Mouse (Mus musculus): ENCODE data around the gene Lims1. TPM values are rescaled to one million over a fixed set of nuclear protein-coding genes. Genes with fewer than 3 reads are reported as not detected.

Lims1 gene
- polyA plus RNA-seq, 1 experiment from 2014 or later, result 107 TPM

DNA sequence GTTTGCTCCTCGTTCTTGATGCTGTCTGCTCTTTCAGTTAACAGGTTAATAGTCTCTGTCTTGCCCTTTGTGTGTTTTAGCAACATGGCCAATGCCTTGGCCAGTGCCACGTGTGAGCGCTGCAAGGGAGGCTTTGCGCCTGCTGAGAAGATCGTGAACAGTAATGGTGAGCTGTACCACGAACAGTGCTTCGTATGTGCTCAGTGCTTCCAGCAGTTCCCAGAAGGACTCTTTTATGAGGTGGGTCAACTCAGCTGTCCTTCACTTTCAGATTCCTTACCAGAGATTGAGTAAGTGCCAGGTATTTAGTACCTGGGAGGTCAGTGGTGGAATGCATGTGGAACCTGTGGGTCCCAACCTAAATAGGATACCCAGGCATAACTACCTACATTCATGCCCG, 75.7 kb downstream of the Lims1 start:
- Histone ChIP-seq H3K9ac (replicated peaks) (no peak overlapping the region), H3K4me2 (no peak overlapping the region), H3K36me3 (peaks cover 30% of the 10 kb centered on the region), H3K27me3 (no peaks in the 10 kb centered on the region), H3K9me3 (no peaks in the 10 kb centered on the region), H3K27ac (no peak overlapping the region), H3K4me1 (replicated peaks) (no peaks in the 10 kb centered on the region), H3K4me3 (replicated peaks) (no peak overlapping the region)
- no peak for ATAC-seq (ENCODE audit: insufficient number of reproducible peaks, insufficient read depth, low FRiP score, low TSS enrichment, low read depth)
- 89% methylated on average over 8 of the region's 8 CpGs for WGBS

DNA sequence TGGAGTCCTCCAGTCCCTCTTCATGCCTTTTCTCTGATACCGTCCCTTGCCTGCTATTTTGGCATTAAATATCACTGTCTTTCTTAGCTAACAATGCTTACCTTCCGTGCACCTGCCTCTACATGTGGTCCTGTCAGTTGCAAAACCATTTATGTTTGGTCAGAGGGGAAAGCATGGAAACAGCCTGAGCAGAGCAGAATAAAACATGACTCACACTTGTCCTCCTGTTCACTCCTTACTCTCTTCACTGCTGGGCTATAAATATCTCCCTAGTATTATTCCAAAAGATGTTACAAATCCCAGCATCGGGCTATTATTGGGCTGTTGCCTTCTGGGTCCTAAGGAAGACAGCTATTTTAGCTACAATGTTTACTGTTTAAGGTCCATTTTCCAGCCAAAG, 78.6 kb downstream of the Lims1 start:
- no peak overlapping the region for H3K4me3 ChIP-seq (replicated peaks)
- ATAC-seq (ENCODE audit: insufficient number of reproducible peaks, insufficient read depth, low FRiP score, low TSS enrichment, low read depth), result no peak
- 92% methylated on average over 3 of the region's 3 CpGs for WGBS

DNA sequence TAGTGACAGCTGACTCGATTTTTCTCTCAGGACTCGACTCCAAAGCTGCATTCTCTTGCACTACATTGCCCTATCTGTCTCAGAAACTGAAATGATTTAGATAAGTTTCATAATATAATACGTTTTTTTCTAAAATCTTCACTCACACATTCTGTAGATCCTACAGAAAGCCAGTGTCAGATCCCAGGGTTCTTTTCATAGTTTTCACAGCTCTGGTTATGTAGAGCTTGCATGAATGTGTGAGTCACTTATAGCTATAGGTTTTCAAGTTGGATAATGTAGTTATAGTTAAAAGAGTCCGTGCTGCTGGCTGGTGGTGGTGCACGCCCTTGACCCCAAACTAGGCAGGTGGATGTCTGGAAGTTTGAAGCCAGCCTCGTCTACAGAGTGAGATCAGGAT, 81.4 kb downstream of the Lims1 start:
- no peak overlapping the region for H3K4me3 ChIP-seq (replicated peaks)
- H3K4me1 ChIP-seq (replicated peaks), result no peaks in the 10 kb centered on the region
- H3K36me3 ChIP-seq, result peaks cover 46% of the 10 kb centered on the region
- H3K27ac ChIP-seq, result no peak overlapping the region
- WGBS, result 86% methylated on average over 6 of the region's 6 CpGs
- H3K9me3 ChIP-seq, result no peaks in the 10 kb centered on the region
- ATAC-seq (ENCODE audit: insufficient number of reproducible peaks, insufficient read depth, low FRiP score, low TSS enrichment, low read depth), result no peak
- no peak overlapping the region for H3K4me2 ChIP-seq
- H3K27me3 ChIP-seq, result no peaks in the 10 kb centered on the region
- H3K9ac ChIP-seq (replicated peaks), result no peak overlapping the region

More for the DNA sequence above, 78.6 kb downstream of the Lims1 start:
- H3K9me3 ChIP-seq, result no peaks in the 10 kb centered on the region
- no peak overlapping the region for H3K4me2 ChIP-seq
- H3K36me3 ChIP-seq, result peaks cover 41% of the 10 kb centered on the region
- H3K27ac ChIP-seq, result no peak overlapping the region
- no peak overlapping the region for H3K9ac ChIP-seq (replicated peaks)
- H3K4me1 ChIP-seq (replicated peaks), result no peaks in the 10 kb centered on the region
- H3K27me3 ChIP-seq, result no peaks in the 10 kb centered on the region

DNA sequence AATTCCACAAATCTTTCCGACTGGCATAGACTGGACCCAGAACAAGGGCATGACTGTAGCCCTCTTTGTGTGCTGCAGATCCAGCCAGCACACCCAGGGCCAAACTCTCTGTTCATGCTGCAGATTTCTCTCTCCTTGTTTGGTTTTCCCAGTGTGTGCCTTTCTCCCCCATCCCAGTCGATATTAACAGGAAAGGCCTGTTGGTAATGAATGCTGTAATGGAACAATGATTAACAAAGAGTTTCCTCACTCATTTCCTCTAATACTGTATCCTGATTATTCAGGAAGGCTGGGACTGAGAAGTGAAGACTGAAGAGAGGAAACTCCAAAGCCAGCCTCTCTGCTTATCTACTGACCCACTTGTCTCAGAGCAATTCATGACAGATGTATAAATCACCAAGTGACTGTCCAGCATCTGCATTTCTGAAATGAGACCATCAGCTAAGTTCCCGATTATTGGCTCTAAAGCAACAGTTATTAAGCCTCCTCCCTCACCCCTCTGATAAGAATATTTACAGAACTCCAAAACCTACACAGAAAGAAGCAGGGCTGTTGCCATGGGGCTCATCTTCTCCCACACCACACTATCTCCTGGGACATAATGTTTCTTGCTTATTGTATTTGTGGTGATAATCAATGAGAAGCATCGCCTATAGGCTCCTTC, 82.2 kb downstream of the Lims1 start:
- H3K9ac ChIP-seq (replicated peaks), result no peak overlapping the region
- 88% methylated on average over 4 of the region's 4 CpGs for WGBS
- no peak overlapping the region for H3K4me3 ChIP-seq (replicated peaks)
- no peak overlapping the region for H3K27ac ChIP-seq
- no peaks in the 10 kb centered on the region for H3K27me3 ChIP-seq
- H3K9me3 ChIP-seq, result no peaks in the 10 kb centered on the region
- no peak for ATAC-seq (ENCODE audit: insufficient number of reproducible peaks, insufficient read depth, low FRiP score, low TSS enrichment, low read depth)
- H3K4me2 ChIP-seq, result no peak overlapping the region
- peaks cover 53% of the 10 kb centered on the region for H3K36me3 ChIP-seq
- H3K4me1 ChIP-seq (replicated peaks), result no peaks in the 10 kb centered on the region

DNA sequence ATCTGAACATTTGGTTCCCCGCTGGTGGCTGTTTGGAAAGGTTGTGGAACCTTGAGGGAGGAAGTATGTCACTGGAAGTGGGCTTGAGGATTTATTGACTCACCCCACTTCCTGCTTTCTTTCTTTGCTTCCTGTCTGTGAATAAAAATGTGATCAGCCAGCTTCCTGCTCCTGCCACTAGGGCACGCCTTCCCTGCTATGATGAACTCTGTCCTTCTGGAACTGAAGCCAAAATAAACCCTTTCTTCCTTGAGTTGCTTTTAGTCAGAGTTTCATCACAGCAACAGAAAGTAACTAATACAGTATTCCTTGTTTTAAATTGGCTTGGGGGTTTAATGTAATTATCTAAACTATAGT, 82.7 kb downstream of the Lims1 start:
- no peaks in the 10 kb centered on the region for H3K27me3 ChIP-seq
- H3K4me3 ChIP-seq (replicated peaks), result no peak overlapping the region
- H3K36me3 ChIP-seq, result peaks cover 54% of the 10 kb centered on the region
- H3K4me2 ChIP-seq, result no peak overlapping the region
- no peak overlapping the region for H3K9ac ChIP-seq (replicated peaks)
- H3K4me1 ChIP-seq (replicated peaks), result no peaks in the 10 kb centered on the region
- no peak overlapping the region for H3K27ac ChIP-seq
- no peaks in the 10 kb centered on the region for H3K9me3 ChIP-seq
- 94% methylated on average over 2 of the region's 2 CpGs for WGBS
- ATAC-seq (ENCODE audit: insufficient number of reproducible peaks, insufficient read depth, low FRiP score, low TSS enrichment, low read depth), result no peak

DNA sequence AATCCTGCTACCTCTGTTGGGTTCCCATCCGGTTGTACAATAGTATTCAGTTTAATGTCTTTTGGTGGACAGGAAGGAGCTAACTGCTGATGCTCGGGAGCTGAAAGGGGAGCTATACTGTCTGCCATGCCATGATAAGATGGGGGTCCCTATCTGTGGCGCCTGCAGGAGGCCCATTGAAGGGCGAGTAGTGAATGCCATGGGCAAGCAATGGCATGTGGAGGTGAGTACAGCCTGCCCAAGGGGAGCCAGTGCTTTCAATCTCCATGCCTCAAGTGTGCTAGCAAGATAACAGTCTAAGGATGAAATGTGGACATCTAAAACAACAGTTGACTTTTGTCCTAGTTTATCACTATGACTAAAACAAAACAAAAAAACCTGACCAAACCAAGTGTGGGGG, 89.1 kb downstream of the Lims1 start:
- no peak for ATAC-seq (ENCODE audit: insufficient number of reproducible peaks, insufficient read depth, low FRiP score, low TSS enrichment, low read depth)
- H3K36me3 ChIP-seq, result peaks cover 81% of the 10 kb centered on the region

DNA sequence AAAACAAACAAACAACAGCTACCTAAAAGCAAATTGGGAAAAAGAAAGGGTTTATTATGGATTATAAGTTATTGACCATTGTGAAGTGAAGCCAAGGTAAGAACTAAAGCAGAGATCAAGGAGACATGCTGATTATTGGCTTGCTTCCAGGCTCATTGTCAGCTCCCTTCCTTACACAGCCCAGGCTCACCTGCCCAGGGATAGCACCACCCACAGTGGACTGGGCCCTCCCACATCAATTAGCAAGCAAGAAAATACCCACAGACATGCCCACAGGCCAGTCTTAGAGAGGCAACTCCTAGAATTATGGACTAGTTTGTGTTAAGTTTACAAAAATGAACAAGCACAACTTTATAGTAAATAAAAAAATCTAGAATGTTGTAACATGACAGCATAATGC, 89.6 kb downstream of the Lims1 start:
- Histone ChIP-seq H3K4me3 (replicated peaks) (no peak overlapping the region), H3K27me3 (no peaks in the 10 kb centered on the region), H3K27ac (no peak overlapping the region), H3K9me3 (no peaks in the 10 kb centered on the region), H3K9ac (replicated peaks) (no peak overlapping the region), H3K36me3 (peaks cover 86% of the 10 kb centered on the region), H3K4me2 (no peak overlapping the region), H3K4me1 (replicated peaks) (no peaks in the 10 kb centered on the region)
- no peak for ATAC-seq (ENCODE audit: insufficient number of reproducible peaks, insufficient read depth, low FRiP score, low TSS enrichment, low read depth)

More for the DNA sequence above, 89.1 kb downstream of the Lims1 start:
- no peak overlapping the region for H3K9ac ChIP-seq (replicated peaks)
- WGBS, result 90% methylated on average over 4 of the region's 4 CpGs
- no peaks in the 10 kb centered on the region for H3K9me3 ChIP-seq
- H3K4me3 ChIP-seq (replicated peaks), result no peak overlapping the region
- no peaks in the 10 kb centered on the region for H3K27me3 ChIP-seq
- H3K4me2 ChIP-seq, result no peak overlapping the region
- H3K4me1 ChIP-seq (replicated peaks), result no peaks in the 10 kb centered on the region
- no peak overlapping the region for H3K27ac ChIP-seq

DNA sequence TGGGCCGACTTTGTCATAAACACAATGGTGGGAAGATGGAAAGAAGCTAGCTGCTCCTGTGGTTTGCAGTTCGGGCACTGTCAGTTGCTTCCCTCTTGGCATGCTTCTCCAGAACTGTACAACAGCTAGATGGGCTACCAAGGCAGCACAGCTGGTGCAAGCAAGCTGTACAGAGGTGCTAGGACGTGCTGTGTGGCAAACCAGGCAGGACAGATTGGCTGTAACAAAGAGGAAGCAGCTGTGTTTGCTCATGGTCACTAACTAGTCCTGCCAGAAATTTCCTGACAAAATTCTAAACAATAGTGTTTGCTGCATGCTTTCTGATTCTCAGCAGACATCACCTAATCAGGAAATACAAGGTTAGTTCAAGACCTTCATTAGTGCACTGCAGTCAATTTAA, 93.4 kb downstream of the Lims1 start:
- H3K27ac ChIP-seq, result no peak overlapping the region
- no peak overlapping the region for H3K9ac ChIP-seq (replicated peaks)
- WGBS, result 86% methylated on average over 3 of the region's 3 CpGs
- no peaks in the 10 kb centered on the region for H3K9me3 ChIP-seq
- H3K4me2 ChIP-seq, result no peak overlapping the region
- H3K4me1 ChIP-seq (replicated peaks), result no peaks in the 10 kb centered on the region
- no peak for ATAC-seq (ENCODE audit: insufficient number of reproducible peaks, insufficient read depth, low FRiP score, low TSS enrichment, low read depth)
- H3K4me3 ChIP-seq (replicated peaks), result no peak overlapping the region
- H3K27me3 ChIP-seq, result no peaks in the 10 kb centered on the region
- peaks cover 72% of the 10 kb centered on the region for H3K36me3 ChIP-seq

DNA sequence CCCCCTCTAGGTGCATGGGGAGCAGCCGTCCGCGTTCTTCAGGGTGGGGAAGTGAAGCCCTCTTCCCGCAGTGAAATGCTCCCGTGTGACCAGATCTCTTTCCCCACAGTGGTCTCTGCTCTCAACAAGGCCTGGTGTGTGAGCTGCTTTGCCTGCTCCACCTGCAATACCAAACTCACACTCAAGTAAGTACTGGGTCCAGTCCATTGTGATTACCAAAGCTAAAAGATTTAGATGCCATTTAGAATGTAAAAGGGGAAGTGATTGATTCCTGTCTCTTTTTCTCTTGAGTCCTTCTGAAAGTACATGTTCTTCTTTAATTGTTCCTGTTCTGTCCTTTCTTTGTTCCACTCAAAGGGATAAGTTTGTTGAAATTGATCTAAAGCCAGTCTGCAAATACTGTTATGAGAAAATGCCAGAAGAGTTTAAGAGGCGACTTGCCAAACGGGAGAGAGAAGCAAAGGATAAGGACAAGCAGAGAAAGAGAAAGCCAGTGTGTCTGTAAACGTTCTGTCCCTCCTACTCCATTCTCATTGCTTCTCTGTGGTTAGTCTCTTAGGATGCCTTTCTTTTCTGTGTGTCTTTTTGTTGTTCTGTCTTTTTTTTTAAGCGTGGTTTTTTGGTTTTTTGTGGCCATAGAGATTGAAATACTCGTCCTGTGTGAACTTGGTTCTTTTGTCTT, 95.2 kb downstream of the Lims1 start:
- H3K4me3 ChIP-seq (replicated peaks), result no peak overlapping the region
- no peak overlapping the region for H3K27ac ChIP-seq
- no peaks in the 10 kb centered on the region for H3K4me1 ChIP-seq (replicated peaks)
- WGBS, result 88% methylated on average over 10 of the region's 10 CpGs
- H3K36me3 ChIP-seq, result peaks cover 65% of the 10 kb centered on the region
- no peak overlapping the region for H3K9ac ChIP-seq (replicated peaks)
- H3K9me3 ChIP-seq, result no peaks in the 10 kb centered on the region
- ATAC-seq (ENCODE audit: insufficient number of reproducible peaks, insufficient read depth, low FRiP score, low TSS enrichment, low read depth), result no peak
- H3K27me3 ChIP-seq, result no peaks in the 10 kb centered on the region
- no peak overlapping the region for H3K4me2 ChIP-seq

DNA sequence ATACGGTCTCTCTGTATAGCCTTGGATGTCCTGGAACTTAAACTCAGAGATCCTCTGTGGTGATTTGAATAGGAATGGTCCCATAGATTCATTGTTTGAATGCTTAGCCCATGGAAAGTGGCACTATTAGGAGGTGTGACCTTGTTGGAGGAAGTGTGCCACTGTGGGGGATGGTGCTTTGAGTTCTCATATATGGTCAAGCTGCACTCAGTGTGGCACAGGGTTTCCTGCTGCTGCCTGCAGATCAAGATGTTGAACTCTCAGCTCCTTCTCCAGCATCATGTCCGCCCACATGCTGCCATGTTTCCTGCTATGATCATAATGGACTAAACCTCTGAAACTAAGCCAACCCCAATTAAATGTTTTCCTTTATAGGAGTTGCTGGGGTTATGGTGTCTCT, 104.7 kb downstream of the Lims1 start:
- Histone ChIP-seq H3K27me3 (no peaks in the 10 kb centered on the region), H3K9me3 (no peaks in the 10 kb centered on the region), H3K36me3 (peaks cover 21% of the 10 kb centered on the region), H3K27ac (no peak overlapping the region), H3K4me3 (replicated peaks) (no peak overlapping the region), H3K4me2 (no peak overlapping the region), H3K9ac (replicated peaks) (no peak overlapping the region), H3K4me1 (replicated peaks) (no peaks in the 10 kb centered on the region)
- WGBS, result 93% methylated on average over 2 of the region's 2 CpGs
- no peak for ATAC-seq (ENCODE audit: insufficient number of reproducible peaks, insufficient read depth, low FRiP score, low TSS enrichment, low read depth)

DNA sequence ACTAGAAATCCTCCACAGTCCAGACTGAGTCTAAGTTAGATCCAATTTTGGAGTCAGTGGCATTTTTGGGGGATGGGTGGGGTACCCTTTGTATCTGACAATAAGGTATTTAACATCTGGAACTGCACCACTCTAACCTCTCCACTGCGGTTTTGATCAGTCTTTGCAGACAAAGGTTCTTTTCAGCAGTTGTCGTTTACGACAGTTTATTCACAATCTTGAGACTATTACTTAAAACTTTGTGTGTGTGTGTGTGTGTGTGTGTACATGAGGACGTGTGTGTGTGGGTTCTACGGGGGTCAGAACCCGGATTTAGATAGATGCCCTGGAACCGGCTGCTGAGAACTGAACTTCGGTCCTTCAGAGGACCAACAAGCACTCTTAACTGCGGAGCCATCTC, 122.6 kb downstream of the Lims1 start:
- Histone ChIP-seq H3K4me1 (replicated peaks) (peaks cover 7% of the 10 kb centered on the region; the same call in 1 of the 2 replicates), H3K9me3 (no peaks in the 10 kb centered on the region), H3K27ac (peak overlapping the region; percentile 83), H3K27me3 (no peaks in the 10 kb centered on the region), H3K9ac (replicated peaks) (peak overlapping the region; percentile 95), H3K4me3 (replicated peaks) (peak overlapping the region; percentile 99), H3K36me3 (no peaks in the 10 kb centered on the region), H3K4me2 (peak overlapping the region; percentile 61)
- 0 out of 2 replicates have a peak, but pooled peaks have one; percentile 5 for ATAC-seq (ENCODE audit: insufficient number of reproducible peaks, insufficient read depth, low FRiP score, low TSS enrichment, low read depth)
- WGBS, result 25% methylated on average over 9 of the region's 9 CpGs

All from limb, embryonic 12.5 days (tissue).